Mouse (Mus musculus): ENCODE results near the gene Wbp11.

DNA sequence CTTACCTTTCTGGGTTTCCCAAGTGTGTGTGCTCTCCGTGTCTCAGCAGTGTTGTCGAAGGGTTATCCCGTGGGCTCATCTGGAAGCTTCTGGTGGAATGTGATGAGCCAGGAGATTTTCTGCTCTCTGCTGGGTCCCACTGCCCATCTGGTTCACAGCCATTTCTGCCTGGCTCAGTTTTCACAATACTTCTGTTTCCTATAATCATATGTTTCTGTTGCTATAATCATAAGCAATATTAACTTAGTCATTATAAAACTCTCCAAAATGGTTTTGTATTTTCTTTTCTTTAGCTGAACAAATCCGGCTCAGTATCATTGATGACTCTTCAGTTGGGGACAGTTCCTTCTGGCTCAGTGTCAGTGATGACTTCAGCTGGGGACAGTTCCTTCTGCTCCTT lies 7.3 kb upstream of the Wbp11 start, which contains the start of gene Smco3:
- no peak for TF ChIP-seq CTCF (IDR thresholded peaks at IDR 0.05; ENCODE audit: insufficient read depth, low read length)
- no peak for TF ChIP-seq POLR2A (IDR thresholded peaks at IDR 0.05; ENCODE audit: borderline replicate concordance, extremely low read depth, low read depth, low read length)
